Mouse (Mus musculus) urinary bladder, adult 2 months (tissue): ENCODE data around the gene Pacrg. TPM values are rescaled to one million over a fixed set of nuclear protein-coding genes. Genes with fewer than 3 reads are reported as not detected.

Experiments used
- DNase-seq: peaks from one replicate; pipeline ENCODE4 v3.0.0; 2022; ENCODE audit warnings: low spot score
- polyA plus RNA-seq: library from polyadenylated mRNA; depleted of rRNA; stranded (reverse); fragments of >200 nt; gene quantifications from 2 replicates; pipeline ENCODE4 v1.2.3, GENCODE M21; 2012

Pacrg gene
- polyA plus RNA-seq, 1 experiment = 2.3 TPM

GRCm38 (mm10) chr17:10624699-10625424 is 215.2 kb downstream of the Pacrg start:
- no peak for DNase-seq

GRCm38 (mm10) chr17:10620621-10621020 is 219.5 kb downstream of the Pacrg start:
- no peak for DNase-seq

GRCm38 (mm10) chr17:10619881-10620280 is 220.2 kb downstream of the Pacrg start:
- no peak for DNase-seq

GRCm38 (mm10) chr17:10617656-10618055 is 222.5 kb downstream of the Pacrg start:
- no peak for DNase-seq

- DNase-seq = no peak
These were observed 224.5 kb downstream of the Pacrg start for GRCm38 (mm10) chr17:10615611-10616010.

GRCm38 (mm10) chr17:10614696-10615095 is 225.4 kb downstream of the Pacrg start:
- DNase-seq = no peak

- DNase-seq = no peak
These were observed 228.5 kb downstream of the Pacrg start for GRCm38 (mm10) chr17:10611626-10612025.

GRCm38 (mm10) chr17:10608146-10608545 is 232.0 kb downstream of the Pacrg start:
- no peak for DNase-seq

GRCm38 (mm10) chr17:10606090-10606489 is 234.0 kb downstream of the Pacrg start:
- no peak for DNase-seq

GRCm38 (mm10) chr17:10597741-10598140 is 242.4 kb downstream of the Pacrg start:
- DNase-seq = no peak

GRCm38 (mm10) chr17:10589604-10590003 is 250.5 kb downstream of the Pacrg start:
- DNase-seq = no peak

GRCm38 (mm10) chr17:10588922-10589400 is 251.2 kb downstream of the Pacrg start:
- DNase-seq = no peak

- DNase-seq = no peak
These were observed 256.8 kb downstream of the Pacrg start for GRCm38 (mm10) chr17:10583301-10583700.

GRCm38 (mm10) chr17:10575306-10575705 is 264.8 kb downstream of the Pacrg start:
- no peak for DNase-seq

- DNase-seq = no peak
These were observed 267.7 kb downstream of the Pacrg start for GRCm38 (mm10) chr17:10572436-10572835.

GRCm38 (mm10) chr17:10569270-10569669 is 270.8 kb downstream of the Pacrg start:
- DNase-seq = no peak

- DNase-seq = no peak
These were observed 272.7 kb downstream of the Pacrg start for GRCm38 (mm10) chr17:10567411-10567810.

- DNase-seq = no peak
These were observed 275.9 kb downstream of the Pacrg start for GRCm38 (mm10) chr17:10564191-10564590.

GRCm38 (mm10) chr17:10562871-10563270 is 277.2 kb downstream of the Pacrg start:
- no peak for DNase-seq

GRCm38 (mm10) chr17:10560053-10560452 is 280.1 kb downstream of the Pacrg start:
- DNase-seq = no peak

- no peak for DNase-seq
These were observed 281.4 kb downstream of the Pacrg start for GRCm38 (mm10) chr17:10558671-10559070.

- no peak for DNase-seq
These were observed 287.6 kb downstream of the Pacrg start for GRCm38 (mm10) chr17:10552295-10553056.
